Mouse (Mus musculus) heart, postnatal 0 days (tissue): ENCODE data around the gene Pagr1a. TPM values are rescaled to one million over a fixed set of nuclear protein-coding genes. Genes with fewer than 3 reads are reported as not detected.

Experiments used
- ATAC-seq: fragments of 200-750 bp; cut with Nextera tagmentation; 2 replicates; pipeline ENCODE4 v1.8.0; 2017; ENCODE audit warnings: low read depth, moderate number of reproducible peaks, moderate library complexity; ENCODE audit not compliant: insufficient read depth
- DNase-seq: peaks from one replicate; pipeline ENCODE4 v3.0.0-alpha.2; 2016; ENCODE audit warnings: low spot score
- H3K27ac ChIP-seq: fragments of 300-500 bp; sonication (generic); 2 replicates; pipeline ENCODE4 v1.5.1; 2014; ENCODE audit warnings: low read depth, mild to moderate bottlenecking
- H3K27me3 ChIP-seq: fragments of 300-500 bp; sonication (generic); 2 replicates; pipeline ENCODE4 v1.6.1; 2014; ENCODE audit warnings: low read length, mixed read lengths; ENCODE audit not compliant: control insufficient read depth, insufficient read depth
- H3K36me3 ChIP-seq: fragments of 300-500 bp; sonication (generic); replicated peaks from 2 replicates; pipeline ENCODE4 v1.6.1; 2014; ENCODE audit warnings: low read length, mixed read lengths; ENCODE audit not compliant: control insufficient read depth, insufficient read depth
- H3K4me1 ChIP-seq: fragments of 300-500 bp; sonication (generic); 2 replicates; pipeline ENCODE4 v1.6.1; 2014; ENCODE audit warnings: antibody characterized with exemption; ENCODE audit not compliant: control insufficient read depth, insufficient read depth
- H3K4me2 ChIP-seq: fragments of 300-500 bp; sonication (generic); 2 replicates; pipeline ENCODE4 v1.6.1; 2014; ENCODE audit warnings: low read depth, mild to moderate bottlenecking, low read length, moderate library complexity
- H3K4me3 ChIP-seq: fragments of 300-500 bp; sonication (generic); 2 replicates; pipeline ENCODE4 v1.5.1; 2014; ENCODE audit warnings: low read depth, low read length
- H3K9ac ChIP-seq: fragments of 300-500 bp; sonication (generic); replicated peaks from 2 replicates; pipeline ENCODE4 v1.6.1; 2014; ENCODE audit warnings: low read depth, low read length, mixed read lengths
- H3K9me3 ChIP-seq: fragments of 300-500 bp; sonication (generic); replicated peaks from 2 replicates; pipeline ENCODE4 v1.6.1; 2016; ENCODE audit warnings: low read length; ENCODE audit not compliant: control insufficient read depth
- CTCF ChIP-seq: IDR thresholded peaks from 2 replicates; pipeline ENCODE4 v1.5.1; 2016; ENCODE audit warnings: antibody characterized with exemption, control low read depth, low read depth
- EP300 ChIP-seq: IDR thresholded peaks from 2 replicates; pipeline ENCODE4 v1.6.1; 2016; ENCODE audit warnings: antibody characterized with exemption, low read depth
- WGBS: fragments of 180-500 bp; shearing (Covaris S2); extraction: QIAGEN DNeasy Blood & Tissue Kit; methylation state at CpG from one replicate; pipeline ENCODE4 v1.1.7; 2014; 5-methylcytosine and 5-hydroxymethylcytosine counted together
- polyA plus RNA-seq: library from polyadenylated mRNA; unstranded; fragments of >200 nt; fragmentation: Nextera tagmentation; extraction: Ambion mirVana; gene quantifications from 2 replicates; pipeline ENCODE4 v1.2.1, GENCODE M21; 2015
- total RNA-seq: library from RNA; depleted of rRNA; stranded (reverse); fragments of >200 nt; gene quantifications from 2 replicates; pipeline ENCODE4 v1.2.3, GENCODE M21; 2014; ENCODE audit warnings: low replicate concordance

Pagr1a gene
- total and polyA plus RNA-seq, 2 experiments from 2014 or later = 44.8 TPM; not detected in 1

DNA sequence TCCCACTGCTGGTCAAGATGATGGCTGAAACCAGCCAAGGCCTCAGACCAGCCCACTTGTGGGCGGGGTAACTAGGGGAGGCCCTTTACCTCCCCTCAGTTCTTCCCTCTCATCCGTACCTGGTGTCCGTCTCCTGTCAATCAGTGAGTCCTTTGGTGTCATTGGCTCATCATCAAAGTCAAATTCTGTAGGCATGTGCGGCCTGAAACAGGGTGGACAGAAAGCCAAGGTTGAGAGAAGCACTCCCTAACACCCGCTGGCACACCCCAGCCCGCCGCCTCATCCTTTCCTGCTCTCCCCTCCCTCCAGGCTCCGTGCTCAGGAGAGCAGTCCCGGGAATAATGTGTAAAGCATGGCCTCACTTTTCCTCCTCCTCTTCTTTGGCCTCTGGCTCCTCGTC lies 1.1 kb downstream of the Pagr1a start:
- ATAC-seq (no peak), DNase-seq (no peak)
- peaks cover 21% of the 10 kb centered on the region for H3K4me1 ChIP-seq
- H3K9ac ChIP-seq = peak overlapping the region; percentile 63
- WGBS = 0% methylated on average over 10 of the region's 10 CpGs
- no peak for TF ChIP-seq EP300
- no peak for TF ChIP-seq CTCF
- H3K27me3 ChIP-seq = no peaks in the 10 kb centered on the region
- peak overlapping the region; percentile 89 for H3K4me2 ChIP-seq
- peak overlapping the region; percentile 53 for H3K4me3 ChIP-seq
- H3K36me3 ChIP-seq = 0 out of 2 replicates have a peak, but pooled peaks cover 10% of the 10 kb centered on the region
- no peaks in the 10 kb centered on the region for H3K9me3 ChIP-seq
- H3K27ac ChIP-seq = peak overlapping the region; percentile 88

DNA sequence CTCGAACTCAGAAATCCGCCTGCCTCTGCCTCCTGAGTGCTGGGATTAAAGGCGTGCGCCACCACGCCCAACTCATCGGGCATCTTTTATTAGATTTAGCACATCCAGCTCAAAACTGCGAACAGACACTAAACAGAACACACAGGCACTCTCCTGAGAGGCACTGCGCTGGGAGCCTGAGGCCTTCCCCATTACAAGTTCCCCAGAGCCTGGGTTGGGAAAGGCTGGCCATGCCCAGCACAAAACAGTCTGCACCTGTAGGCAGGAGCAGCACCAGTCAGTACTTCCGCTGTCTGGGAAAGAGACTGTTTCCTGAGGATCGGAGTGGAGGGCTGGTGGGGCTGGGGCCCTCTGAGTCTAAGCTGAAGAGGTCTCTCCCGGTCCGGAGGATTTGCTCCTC lies 2.2 kb downstream of the Pagr1a start:
- Histone ChIP-seq H3K9ac (no peak overlapping the region), H3K4me1 (peaks cover 12% of the 10 kb centered on the region), H3K36me3 (0 out of 2 replicates have a peak, but pooled peaks cover 10% of the 10 kb centered on the region), H3K4me3 (no peak overlapping the region), H3K4me2 (no peak overlapping the region), H3K27me3 (no peaks in the 10 kb centered on the region), H3K9me3 (no peaks in the 10 kb centered on the region), H3K27ac (no peak overlapping the region)
- DNase-seq (no peak), ATAC-seq (no peak)
- TF ChIP-seq EP300 (no peak), CTCF (no peak)
- 88% methylated on average over 12 of the region's 12 CpGs for WGBS

DNA sequence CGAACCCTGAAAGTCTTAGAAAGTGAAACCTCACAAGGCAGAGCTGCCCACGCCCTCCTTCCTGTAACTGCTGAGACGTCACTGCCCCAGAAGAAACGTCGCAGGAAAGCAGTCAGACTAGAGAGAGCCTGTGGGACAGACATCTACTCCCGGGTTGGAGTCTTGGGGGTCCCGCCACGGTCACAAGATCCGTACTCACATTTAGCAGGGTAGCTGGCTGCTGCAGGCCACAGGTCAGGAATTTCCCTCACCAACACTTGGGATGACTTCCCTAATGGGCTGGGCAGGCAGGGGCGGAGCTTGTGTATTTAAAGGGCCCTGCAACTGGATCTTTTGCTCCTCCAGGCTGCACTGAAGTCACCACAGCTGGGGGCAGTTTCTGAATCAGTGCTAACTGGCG lies 2.8 kb downstream of the Pagr1a start, which contains the start of gene Mvp:
Gene Mvp, minus strand, starts transcription at position 302 of the 400 bp plus-strand sequence.
- Histone ChIP-seq H3K4me1 (peaks cover 13% of the 10 kb centered on the region), H3K36me3 (0 out of 2 replicates have a peak, but pooled peaks cover 10% of the 10 kb centered on the region), H3K27ac (peak within 1 kb of the TSS; percentile 63; the same call in 1 of the 2 replicates), H3K9ac (peak within 1 kb of the TSS; percentile 63), H3K4me3 (peak within 1 kb of the TSS; percentile 61), H3K27me3 (no peaks in the 10 kb centered on the region), H3K9me3 (no peaks in the 10 kb centered on the region), H3K4me2 (peak within 1 kb of the TSS; percentile 75)
- TF ChIP-seq CTCF (no peak), EP300 (no peak)
- ATAC-seq (no peak), DNase-seq (peak; percentile 77)
- 11% methylated on average over 11 of the region's 11 CpGs for WGBS

DNA sequence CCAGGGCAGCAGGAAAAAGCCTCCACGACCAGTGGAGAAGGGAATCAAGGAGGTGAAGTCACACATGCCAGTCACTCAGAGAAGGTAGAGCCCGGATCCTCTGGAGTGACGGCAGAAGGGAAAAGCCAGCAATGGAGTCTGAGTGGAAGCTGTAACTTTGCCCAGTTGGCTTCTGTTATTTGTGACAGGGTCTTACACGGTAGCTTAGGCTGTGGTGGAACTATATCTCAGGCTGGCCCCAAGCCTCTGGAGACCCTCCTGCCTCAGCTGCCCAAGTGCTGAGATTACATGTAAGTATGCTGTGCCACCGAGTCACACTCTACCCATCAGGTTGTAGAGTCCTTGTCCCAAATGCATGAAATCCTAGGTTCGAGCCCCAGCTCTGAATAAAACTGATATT lies 3.8 kb downstream of the Pagr1a start:
- DNase-seq (no peak), ATAC-seq (no peak)
- no peak for TF ChIP-seq EP300
- TF ChIP-seq CTCF = no peak
- peak overlapping the region; percentile 75 for H3K4me2 ChIP-seq
- H3K36me3 ChIP-seq = 0 out of 2 replicates have a peak, but pooled peaks cover 10% of the 10 kb centered on the region
- peak overlapping the region; percentile 61 for H3K4me3 ChIP-seq
- H3K9ac ChIP-seq = no peak overlapping the region
- no peaks in the 10 kb centered on the region for H3K9me3 ChIP-seq
- H3K27ac ChIP-seq = no peak overlapping the region
- peaks cover 21% of the 10 kb centered on the region for H3K4me1 ChIP-seq
- WGBS = 91% methylated on average over 6 of the region's 6 CpGs
- H3K27me3 ChIP-seq = no peaks in the 10 kb centered on the region

DNA sequence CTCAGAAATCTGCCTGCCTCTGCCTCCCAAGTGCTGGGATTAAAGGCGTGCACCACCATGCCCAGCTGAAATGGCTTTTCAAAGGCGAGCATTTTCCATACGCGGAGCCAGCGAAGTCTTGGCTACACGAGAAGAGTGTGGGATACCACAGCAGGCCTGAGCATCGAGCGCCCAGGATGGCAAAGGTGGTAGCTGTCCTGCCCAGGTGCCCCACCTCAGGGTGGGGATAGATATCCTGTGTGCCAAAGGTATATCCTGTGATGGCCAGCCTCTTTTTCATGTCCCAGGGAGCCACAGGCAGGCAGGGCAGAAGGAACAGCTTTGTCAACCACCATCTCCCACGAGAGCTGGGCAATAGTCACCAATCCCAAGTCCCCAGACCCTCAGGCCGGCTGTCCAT lies 4.3 kb downstream of the Pagr1a start:
- Histone ChIP-seq H3K27me3 (no peaks in the 10 kb centered on the region), H3K4me2 (no peak overlapping the region), H3K36me3 (0 out of 2 replicates have a peak, but pooled peaks cover 10% of the 10 kb centered on the region), H3K4me1 (peaks cover 25% of the 10 kb centered on the region), H3K9ac (no peak overlapping the region), H3K27ac (no peak overlapping the region), H3K9me3 (no peaks in the 10 kb centered on the region), H3K4me3 (no peak overlapping the region)
- ATAC-seq (no peak), DNase-seq (no peak)
- TF ChIP-seq EP300 (no peak), CTCF (no peak)
- 97% methylated on average over 10 of the region's 10 CpGs for WGBS

DNA sequence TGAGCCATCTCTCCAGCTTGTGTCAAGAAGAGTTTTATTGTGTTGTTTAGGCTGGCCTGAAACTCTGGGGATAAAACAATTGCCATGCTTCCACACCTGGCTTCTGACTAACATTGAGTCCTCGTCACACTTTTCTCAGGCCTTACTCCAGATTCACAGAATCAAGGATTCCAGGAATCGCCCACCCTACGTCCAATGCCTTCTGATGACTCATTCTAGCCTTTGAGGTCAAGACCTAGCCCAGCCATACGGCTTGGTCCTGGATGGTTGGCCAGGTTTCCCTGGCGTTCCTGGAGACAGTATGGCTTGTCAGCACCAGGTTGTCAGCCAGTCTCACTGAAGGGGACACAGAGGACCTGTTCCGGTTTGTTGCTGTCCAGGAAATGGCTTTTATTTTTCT lies 4.8 kb downstream of the Pagr1a start:
- Histone ChIP-seq H3K27me3 (no peaks in the 10 kb centered on the region), H3K4me3 (no peak overlapping the region), H3K9ac (no peak overlapping the region), H3K36me3 (0 out of 2 replicates have a peak, but pooled peaks cover 10% of the 10 kb centered on the region), H3K27ac (no peak overlapping the region), H3K4me1 (peaks cover 25% of the 10 kb centered on the region), H3K9me3 (no peaks in the 10 kb centered on the region), H3K4me2 (no peak overlapping the region)
- ATAC-seq (no peak), DNase-seq (no peak)
- WGBS = 72% methylated on average over 6 of the region's 6 CpGs
- TF ChIP-seq EP300 (no peak), CTCF (no peak)
